Mouse (Mus musculus): ENCODE measurements around the gene Gabrq.

Gene Gabrq

DNA sequence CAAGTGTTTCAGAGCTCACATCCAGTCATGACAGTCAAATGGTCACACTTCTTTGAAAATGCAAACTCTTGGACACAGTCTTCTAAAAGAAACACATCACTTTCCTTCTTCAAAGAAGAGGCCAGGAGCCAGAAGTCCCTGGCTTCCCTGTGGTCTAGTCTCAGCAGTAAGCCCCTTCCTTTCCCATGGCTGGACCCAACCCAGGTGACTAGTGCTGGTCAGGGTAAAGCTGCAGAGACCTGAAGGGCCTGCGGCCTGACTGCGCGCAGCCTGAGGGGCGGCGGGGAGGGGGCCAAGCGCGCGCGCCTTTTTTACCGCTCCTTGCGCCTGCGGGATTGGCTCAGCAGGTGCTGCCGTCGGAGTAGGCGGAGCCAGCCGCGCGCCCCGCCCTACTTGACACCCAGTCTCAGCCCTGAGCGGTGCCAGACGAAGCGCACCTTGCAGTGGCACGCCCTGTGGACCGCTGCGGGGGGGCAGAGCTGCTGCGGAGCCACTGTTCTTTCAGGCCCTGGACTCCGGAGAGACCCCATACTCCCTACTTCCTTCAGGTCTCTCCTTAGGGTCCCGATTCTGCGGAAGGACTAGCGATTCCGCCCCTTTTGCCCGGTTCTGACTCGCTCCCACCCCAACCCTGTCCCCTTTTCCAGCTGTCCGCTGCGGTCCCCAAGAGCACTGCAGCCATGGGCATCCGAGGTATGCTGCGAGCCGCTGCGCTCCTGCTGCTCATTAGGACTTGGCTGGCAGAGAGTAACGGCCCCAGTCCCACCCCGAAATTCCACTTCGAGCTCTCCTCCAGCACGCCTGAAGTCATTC is at the start of gene Gabrq:
Gene Gabrq (plus strand): TSS at position 403 of the 813 bp plus-strand sequence.
- DNase-seq, result peak; percentile 2

DNA sequence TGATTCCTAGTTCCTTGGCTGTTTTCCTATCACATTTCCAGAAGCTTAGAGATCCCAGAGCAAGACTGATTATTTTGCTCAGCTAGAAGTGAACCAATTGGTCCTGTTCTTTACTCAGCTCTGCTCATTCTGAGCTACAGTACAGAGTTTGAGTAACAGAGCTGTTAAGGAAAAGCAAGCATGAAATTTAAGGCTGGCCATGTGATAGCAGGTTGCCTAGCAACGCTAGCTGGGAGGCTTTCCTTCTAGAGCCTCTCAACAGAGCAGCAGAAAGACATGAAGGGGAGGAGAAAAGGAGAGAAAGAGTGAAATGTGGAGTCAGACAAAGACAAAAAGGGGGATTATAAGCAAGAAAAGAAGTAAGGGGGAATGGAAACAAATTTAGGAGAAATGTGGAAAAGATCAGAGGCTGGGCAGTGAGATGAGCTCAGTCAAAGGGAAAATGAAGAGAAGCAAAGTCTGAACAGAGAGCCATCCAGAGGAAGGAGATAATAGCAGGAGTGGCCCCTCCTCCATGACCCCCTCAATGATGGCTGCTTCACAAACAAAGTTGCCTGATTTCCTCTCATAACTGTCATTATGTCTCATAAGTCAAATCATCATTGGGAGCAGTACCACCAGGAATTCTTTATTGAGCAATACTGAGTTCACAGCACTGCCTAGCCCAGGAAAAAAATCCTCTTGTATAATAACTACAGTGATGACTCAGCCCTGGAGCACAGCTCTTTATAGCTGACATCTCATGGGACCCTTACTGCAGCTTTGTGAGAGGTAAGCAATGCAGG is 36.0 kb upstream of the Gabrq start:
- DNase-seq, result no peak

DNA sequence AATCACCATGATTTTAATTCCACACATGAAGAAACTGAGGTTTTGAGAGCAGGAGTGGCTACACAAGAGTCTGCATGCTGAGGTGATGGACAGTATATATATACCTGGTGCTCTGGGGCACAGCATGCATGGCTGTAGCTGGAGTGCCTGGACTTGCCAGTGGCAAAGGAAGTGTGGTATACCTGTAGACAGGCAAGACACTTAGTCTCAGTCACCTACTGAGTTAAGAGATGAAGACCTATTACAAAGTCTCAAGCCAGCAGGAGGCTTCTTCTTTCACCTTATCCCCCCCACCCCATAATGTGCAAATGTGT is 35.5 kb upstream of the Gabrq start:
- no peak for DNase-seq

DNA sequence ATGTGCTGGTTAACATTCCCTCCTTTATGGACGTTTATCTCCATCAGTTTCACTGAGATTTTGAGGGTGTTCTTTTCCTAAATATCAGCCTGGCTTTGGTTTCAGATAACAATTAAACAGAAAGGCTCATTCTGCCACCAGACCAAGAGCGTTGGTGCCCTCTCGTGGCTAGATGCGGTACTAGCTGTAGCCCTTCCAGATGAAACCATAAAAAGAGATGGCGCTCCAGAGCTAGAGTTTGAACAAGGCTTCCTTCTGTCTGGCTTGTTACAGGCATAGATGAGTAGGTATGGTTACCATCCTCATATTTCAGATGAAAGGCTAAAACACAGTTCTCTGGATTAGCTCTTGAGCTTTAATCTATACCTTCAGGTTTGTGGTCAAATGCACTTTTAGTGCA is 5.4 kb upstream of the Gabrq start:
- peak; percentile 38 for DNase-seq

DNA sequence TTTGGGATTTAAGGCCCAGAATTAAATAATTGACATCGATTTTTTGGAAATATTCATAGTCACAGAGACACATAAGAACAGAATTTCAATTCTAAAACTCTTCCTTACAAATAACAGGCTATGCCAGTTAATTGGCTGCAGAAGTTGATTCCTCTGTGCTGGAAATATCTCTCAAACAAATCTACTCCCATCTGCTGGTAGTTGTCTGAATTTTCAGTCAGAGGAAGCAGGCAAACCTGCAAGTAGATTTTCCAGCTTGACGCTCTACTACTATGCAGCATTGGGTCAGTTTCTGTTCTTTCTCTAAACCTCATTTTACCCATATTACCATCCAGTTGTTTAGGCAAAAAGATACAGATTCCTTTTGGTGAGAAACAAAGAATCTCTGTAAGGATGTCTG is 1.7 kb upstream of the Gabrq start:
- DNase-seq, result no peak

DNA sequence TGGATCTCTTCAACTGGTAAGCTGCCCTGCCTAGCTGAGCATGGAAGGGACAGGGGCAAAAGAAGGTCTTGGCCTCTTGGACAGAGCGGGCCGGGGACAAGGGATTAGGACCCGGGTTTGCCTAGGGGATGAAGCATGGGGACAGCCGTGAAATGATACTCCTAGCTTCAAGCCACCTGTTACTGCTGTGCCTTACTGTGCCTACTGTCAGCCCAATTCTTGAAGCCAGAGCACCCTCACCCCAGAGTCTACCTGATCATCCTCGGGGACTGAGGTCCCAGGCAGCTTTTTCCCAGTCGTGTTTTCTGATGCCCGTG is 569 bp downstream of the Gabrq start:
- DNase-seq, result no peak

Measured in thymus, postnatal 25 days (tissue).